Mouse (Mus musculus) limb, embryonic 11.5 days (tissue): ENCODE measurements around the gene Sebox. TPM values are rescaled to one million over a fixed set of nuclear protein-coding genes. Genes with fewer than 3 reads are reported as not detected.
A peak's percentile ranks its signal among the peaks of the same experiment; 100 is the strongest.

Experiments used
- ATAC-seq: fragments of 200-750 bp; cut with Nextera tagmentation; 2 replicates; pipeline ENCODE4 v1.8.0; 2017; ENCODE audit warnings: low read depth; ENCODE audit not compliant: insufficient number of reproducible peaks, low FRiP score, low TSS enrichment
- DNase-seq: peaks from one replicate; pipeline ENCODE4 v3.0.0-alpha.2; 2015; ENCODE audit warnings: low spot score
- H3K27ac ChIP-seq: fragments of 300-500 bp; sonication (generic); replicated peaks from 2 replicates; pipeline ENCODE4 v1.5.1; 2014; ENCODE audit warnings: low read depth, mild to moderate bottlenecking, low read length
- H3K27me3 ChIP-seq: fragments of 300-500 bp; sonication (generic); 2 replicates; pipeline ENCODE4 v1.6.1; 2014; ENCODE audit warnings: mild to moderate bottlenecking, low read length, mixed read lengths; ENCODE audit not compliant: control insufficient read depth, insufficient read depth
- H3K36me3 ChIP-seq: fragments of 300-500 bp; sonication (generic); 2 replicates; pipeline ENCODE4 v1.6.1; 2014; ENCODE audit warnings: mild to moderate bottlenecking, low read length, moderate library complexity, mixed read lengths; ENCODE audit not compliant: control insufficient read depth, insufficient read depth
- H3K4me1 ChIP-seq: fragments of 300-500 bp; sonication (generic); 2 replicates; pipeline ENCODE4 v1.6.1; 2014; ENCODE audit warnings: low read length, mixed read lengths; ENCODE audit not compliant: control insufficient read depth, insufficient read depth
- H3K4me2 ChIP-seq: fragments of 300-500 bp; sonication (generic); 2 replicates; pipeline ENCODE4 v1.6.1; 2014; ENCODE audit warnings: low read depth, mild to moderate bottlenecking, moderate library complexity; ENCODE audit not compliant: severe bottlenecking
- H3K4me3 ChIP-seq: fragments of 300-500 bp; sonication (generic); 2 replicates; pipeline ENCODE4 v1.5.1; 2014; ENCODE audit warnings: low read depth, low read length
- H3K9ac ChIP-seq: fragments of 300-500 bp; sonication (generic); 2 replicates; pipeline ENCODE4 v1.6.1; 2014; ENCODE audit warnings: mild to moderate bottlenecking, low read length
- H3K9me3 ChIP-seq: fragments of 300-500 bp; sonication (generic); 2 replicates; pipeline ENCODE4 v1.6.1; 2016; ENCODE audit warnings: low read length; ENCODE audit not compliant: control insufficient read depth
- WGBS: fragments of 180-500 bp; shearing (Covaris S2); extraction: QIAGEN DNeasy Blood & Tissue Kit; methylation state at CpG from one replicate; pipeline ENCODE4 v1.1.7; 2014; 5-methylcytosine and 5-hydroxymethylcytosine counted together
- polyA plus RNA-seq: library from polyadenylated mRNA; unstranded; fragments of >200 nt; fragmentation: Nextera tagmentation; extraction: Ambion mirVana; gene quantifications from 2 replicates; pipeline ENCODE4 v1.2.1, GENCODE M21; 2014

The Sebox gene
- not detected in 2 replicates for polyA plus RNA-seq

GRCm38 (mm10) chr11:78502909-78503650 is at the start of gene Sebox:
Gene Sebox, plus strand, starts transcription at chr11:78503447.
- Histone ChIP-seq H3K4me1 (no peaks in the 10 kb centered on the region), H3K27me3 (0 out of 2 replicates have a peak, but pooled peaks cover 3% of the 10 kb centered on the region), H3K36me3 (peaks cover 7% of the 10 kb centered on the region; the same call in 1 of the 2 replicates), H3K9me3 (no peaks in the 10 kb centered on the region), H3K27ac (no peak within 1 kb of the TSS), H3K4me2 (no peak within 1 kb of the TSS), H3K4me3 (no peak within 1 kb of the TSS), H3K9ac (no peak within 1 kb of the TSS)
- no peak for ATAC-seq
- DNase-seq = no peak
- WGBS = 68% methylated on average over 7 of the region's 7 CpGs

- H3K4me3 ChIP-seq = no peak overlapping the region
- no peaks in the 10 kb centered on the region for H3K4me1 ChIP-seq
- WGBS = 17% methylated on average over 4 of the region's 4 CpGs
- ATAC-seq = no peak
- H3K9ac ChIP-seq = no peak overlapping the region
- H3K27ac ChIP-seq = no peak overlapping the region
- no peaks in the 10 kb centered on the region for H3K36me3 ChIP-seq
- peak; percentile 78 for DNase-seq
- no peaks in the 10 kb centered on the region for H3K9me3 ChIP-seq
- H3K27me3 ChIP-seq = no peaks in the 10 kb centered on the region
- H3K4me2 ChIP-seq = no peak overlapping the region
These were observed 49.6 kb upstream of the Sebox start for GRCm38 (mm10) chr11:78453675-78454074.

DNA sequence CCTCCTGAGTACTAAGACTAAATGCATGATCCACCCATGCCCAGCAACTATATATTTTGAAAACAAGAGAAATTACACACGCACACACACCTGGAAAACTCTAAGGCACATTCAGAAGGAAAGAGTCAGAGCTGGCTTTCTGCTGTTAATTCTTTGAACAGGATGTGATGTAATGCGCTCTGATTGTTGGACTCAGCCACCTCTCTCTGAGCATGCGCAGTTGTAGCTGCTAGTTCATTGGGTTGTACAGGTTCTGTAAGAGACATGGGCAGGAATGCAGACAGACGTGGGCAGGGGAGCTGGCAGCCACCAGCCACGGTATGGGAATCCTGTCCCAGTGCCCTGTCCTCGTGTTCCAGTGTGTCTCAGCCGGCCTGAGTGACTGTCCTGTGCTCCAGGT is 49.0 kb upstream of the Sebox start:
- Histone ChIP-seq H3K9ac (no peak overlapping the region), H3K36me3 (no peaks in the 10 kb centered on the region), H3K4me2 (no peak overlapping the region), H3K9me3 (no peaks in the 10 kb centered on the region), H3K27ac (no peak overlapping the region), H3K27me3 (no peaks in the 10 kb centered on the region), H3K4me3 (no peak overlapping the region), H3K4me1 (no peaks in the 10 kb centered on the region)
- 68% methylated on average over 7 of the region's 7 CpGs for WGBS
- ATAC-seq (no peak), DNase-seq (no peak)

- DNase-seq (peak; percentile 65), ATAC-seq (no peak)
These were observed 47.9 kb upstream of the Sebox start for GRCm38 (mm10) chr11:78455308-78455707.

DNA sequence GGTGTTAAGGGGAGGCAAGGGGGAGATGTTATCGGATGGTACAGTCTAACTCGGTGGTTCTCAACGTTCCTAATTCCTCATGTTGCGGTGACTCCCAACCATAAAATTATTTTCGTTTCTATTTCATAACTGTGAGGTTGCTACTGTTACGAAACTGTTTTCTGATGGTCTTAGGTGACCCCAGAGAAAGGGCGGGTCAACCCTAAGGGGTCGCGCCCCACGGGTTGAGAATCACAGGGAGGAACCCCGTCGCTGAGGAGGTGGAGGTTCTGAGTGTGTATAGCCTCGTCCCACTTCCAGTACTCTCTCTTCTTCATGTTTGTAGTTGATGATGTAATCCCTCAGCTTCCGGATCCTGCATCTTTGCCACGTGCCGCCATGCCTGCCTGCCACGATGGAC is 44.5 kb upstream of the Sebox start:
- Histone ChIP-seq H3K4me1 (no peaks in the 10 kb centered on the region), H3K9ac (no peak overlapping the region), H3K36me3 (no peaks in the 10 kb centered on the region), H3K4me3 (no peak overlapping the region), H3K27ac (no peak overlapping the region), H3K9me3 (no peaks in the 10 kb centered on the region), H3K27me3 (no peaks in the 10 kb centered on the region), H3K4me2 (no peak overlapping the region)
- WGBS = 85% methylated on average over 17 of the region's 17 CpGs
- DNase-seq (no peak), ATAC-seq (no peak)

More at GRCm38 (mm10) chr11:78455308-78455707, 47.9 kb upstream of the Sebox start:
- H3K27me3 ChIP-seq = no peaks in the 10 kb centered on the region
- WGBS = 35% methylated on average over 5 of the region's 5 CpGs
- no peak overlapping the region for H3K4me3 ChIP-seq
- no peaks in the 10 kb centered on the region for H3K36me3 ChIP-seq
- H3K4me1 ChIP-seq = no peaks in the 10 kb centered on the region
- H3K27ac ChIP-seq = no peak overlapping the region
- H3K9me3 ChIP-seq = no peaks in the 10 kb centered on the region
- H3K4me2 ChIP-seq = no peak overlapping the region
- H3K9ac ChIP-seq = no peak overlapping the region

DNA sequence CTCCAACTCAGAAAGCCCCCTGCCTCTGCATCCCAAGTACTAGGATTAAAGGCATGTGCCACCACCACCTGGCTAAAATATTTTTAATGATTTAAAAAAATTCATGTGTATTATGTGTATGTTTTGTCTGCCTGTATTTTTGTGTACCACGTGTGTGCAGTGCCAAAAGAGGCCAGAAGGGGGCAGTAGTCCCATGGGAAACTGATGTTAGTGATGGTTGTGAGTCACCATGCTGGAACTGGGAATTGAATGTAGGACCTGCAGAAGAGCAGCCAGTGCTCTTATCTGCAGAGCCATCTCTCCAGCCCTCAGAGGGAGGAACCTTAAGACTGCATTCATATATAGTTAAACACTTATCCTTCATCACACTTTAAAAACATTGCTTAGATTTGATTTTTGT is 41.4 kb upstream of the Sebox start:
- Histone ChIP-seq H3K4me3 (no peak overlapping the region), H3K9me3 (no peaks in the 10 kb centered on the region), H3K36me3 (no peaks in the 10 kb centered on the region), H3K9ac (no peak overlapping the region), H3K27ac (no peak overlapping the region), H3K27me3 (no peaks in the 10 kb centered on the region), H3K4me1 (0 out of 2 replicates have a peak, but pooled peaks cover 3% of the 10 kb centered on the region), H3K4me2 (no peak overlapping the region)
- ATAC-seq (no peak), DNase-seq (no peak)
- 68% methylated on average over 1 of the region's 1 CpGs for WGBS

DNA sequence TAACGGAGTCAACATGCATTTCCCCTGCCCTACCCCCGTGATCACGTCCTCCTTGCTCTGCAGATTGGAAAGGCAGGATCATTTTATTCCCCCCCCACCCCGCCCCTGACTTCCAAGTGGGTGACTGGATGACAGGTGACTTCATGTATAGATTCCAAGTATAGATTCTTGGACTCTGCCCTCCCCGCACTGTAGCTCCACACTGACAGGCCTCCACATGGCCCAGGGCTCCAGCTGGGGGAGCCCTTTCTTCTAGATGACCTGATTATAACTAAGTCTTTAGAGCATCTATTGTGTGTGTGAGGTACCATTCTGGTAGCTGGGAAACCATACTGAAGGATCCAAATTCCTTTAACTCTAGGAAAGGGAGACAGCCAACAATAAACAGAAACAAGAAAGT is 40.6 kb upstream of the Sebox start:
- Histone ChIP-seq H3K4me1 (0 out of 2 replicates have a peak, but pooled peaks cover 3% of the 10 kb centered on the region), H3K27ac (no peak overlapping the region), H3K4me3 (no peak overlapping the region), H3K36me3 (no peaks in the 10 kb centered on the region), H3K27me3 (no peaks in the 10 kb centered on the region), H3K9me3 (no peaks in the 10 kb centered on the region), H3K4me2 (no peak overlapping the region), H3K9ac (no peak overlapping the region)
- DNase-seq (no peak), ATAC-seq (no peak)
- WGBS = 82% methylated on average over 5 of the region's 5 CpGs

GRCm38 (mm10) chr11:78463286-78464036 is 39.8 kb upstream of the Sebox start:
- no peaks in the 10 kb centered on the region for H3K27me3 ChIP-seq
- H3K27ac ChIP-seq = no peak overlapping the region
- no peak for ATAC-seq
- no peak overlapping the region for H3K9ac ChIP-seq
- H3K4me2 ChIP-seq = no peak overlapping the region
- WGBS = 63% methylated on average over 13 of the region's 13 CpGs
- no peak overlapping the region for H3K4me3 ChIP-seq
- no peaks in the 10 kb centered on the region for H3K9me3 ChIP-seq
- no peaks in the 10 kb centered on the region for H3K36me3 ChIP-seq
- H3K4me1 ChIP-seq = 0 out of 2 replicates have a peak, but pooled peaks cover 3% of the 10 kb centered on the region
- DNase-seq = no peak
